Mouse (Mus musculus): ENCODE measurements around the gene Zfp12.

Zfp12 gene

DNA sequence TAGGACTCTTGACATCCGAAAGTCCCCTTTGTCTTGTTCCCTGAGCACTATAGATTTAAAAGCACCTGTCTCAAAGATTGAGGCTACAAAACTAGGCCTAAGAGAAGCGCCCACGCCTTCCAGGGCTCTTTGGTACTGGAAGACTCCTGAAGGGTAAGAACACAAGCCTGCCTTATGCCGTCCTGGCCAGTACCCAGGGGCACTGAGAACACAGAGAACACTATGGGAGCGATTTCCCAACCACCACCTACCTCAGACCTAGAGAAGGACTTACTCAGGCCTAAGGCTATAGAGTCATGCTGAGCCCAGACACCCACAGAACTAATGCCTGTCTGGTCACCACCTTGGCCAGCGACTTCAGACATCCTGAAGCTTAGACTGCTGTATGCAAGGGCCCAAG lies 31.8 kb downstream of the Zfp12 start:
- DNase-seq (ENCODE audit: low read depth, low spot score), result no peak

DNA sequence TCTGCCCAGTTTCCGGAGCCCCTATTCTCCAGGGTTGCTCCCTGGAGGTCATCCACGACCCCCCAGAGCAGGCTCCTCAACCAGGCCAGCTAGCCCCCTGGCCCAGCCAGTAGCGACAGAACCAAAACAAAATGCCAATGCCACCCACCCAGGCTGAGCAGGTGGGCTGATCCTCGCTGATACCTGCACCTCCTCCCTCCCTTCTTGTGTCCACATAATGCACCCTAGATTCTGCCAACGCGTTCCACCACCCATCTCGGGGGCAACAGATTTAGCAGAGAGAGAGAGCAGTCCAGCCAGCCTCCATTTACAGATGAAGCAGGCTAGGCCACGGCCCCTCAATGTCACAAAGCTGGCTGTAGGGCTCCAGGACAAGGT lies 34.0 kb downstream of the Zfp12 start:
- no peak for DNase-seq (ENCODE audit: low read depth, low spot score)

DNA sequence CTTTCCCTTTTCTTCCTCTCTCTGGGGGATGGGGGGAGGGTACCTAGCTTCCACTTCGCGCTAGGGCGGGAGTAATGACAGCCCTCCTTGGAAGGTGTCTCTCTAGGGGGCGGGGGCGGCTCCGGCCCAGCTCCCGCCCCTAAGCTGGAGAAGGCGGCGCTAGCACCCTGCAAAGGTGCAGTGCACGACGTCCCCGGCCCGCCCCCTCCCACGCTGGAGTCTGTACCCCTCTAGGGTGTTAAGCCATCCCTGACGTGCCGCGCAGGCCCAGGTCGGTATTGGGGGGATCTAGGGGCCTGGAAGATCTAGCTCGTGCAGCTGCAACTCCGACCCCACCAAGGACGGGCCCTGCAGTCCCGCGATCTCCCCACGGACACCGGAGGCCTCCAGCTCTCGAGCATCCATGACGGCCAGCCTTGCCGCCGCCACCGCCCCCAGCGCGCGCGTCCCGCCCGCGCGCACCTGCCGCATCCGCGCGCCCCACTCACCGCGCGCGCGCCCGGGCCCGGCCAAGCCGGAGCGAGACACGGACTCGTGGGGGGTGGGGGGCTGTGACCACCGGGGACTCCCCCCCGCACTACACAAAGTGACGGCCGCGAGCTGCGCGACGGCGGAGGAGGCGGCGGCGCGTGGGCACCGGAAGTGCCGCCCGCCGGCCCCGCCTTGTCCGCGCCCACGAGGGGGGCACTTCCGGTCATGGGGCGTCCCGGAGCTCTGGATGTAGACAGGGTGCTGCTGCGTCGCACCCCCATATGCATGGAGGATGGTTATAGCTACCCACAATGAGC lies 34.6 kb downstream of the Zfp12 start, which contains the start of gene Zfp316:
Gene Zfp316, minus strand, starts transcription at position 660 of the 788 bp plus-strand sequence.
- DNase-seq (ENCODE audit: low read depth, low spot score), result peak; percentile 61

DNA sequence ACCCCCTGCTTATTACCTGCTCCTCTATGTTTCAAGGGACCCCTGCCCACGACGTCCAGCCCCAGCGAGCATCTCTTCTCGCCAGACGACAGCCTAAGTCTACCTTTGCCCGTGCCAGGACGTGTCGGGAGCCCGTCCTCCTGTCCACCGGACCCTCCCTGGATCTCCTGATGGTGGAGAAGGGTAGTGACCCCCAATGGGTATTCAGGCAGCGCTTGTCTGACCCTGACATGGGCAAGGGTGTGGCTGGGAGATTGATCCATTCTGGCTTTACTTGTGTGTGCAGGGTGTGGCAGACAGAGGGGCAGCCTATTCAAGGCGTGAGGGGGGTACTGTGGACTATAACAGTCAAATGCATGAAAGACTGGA lies 35.2 kb downstream of the Zfp12 start:
- DNase-seq (ENCODE audit: low read depth, low spot score), result no peak

DNA sequence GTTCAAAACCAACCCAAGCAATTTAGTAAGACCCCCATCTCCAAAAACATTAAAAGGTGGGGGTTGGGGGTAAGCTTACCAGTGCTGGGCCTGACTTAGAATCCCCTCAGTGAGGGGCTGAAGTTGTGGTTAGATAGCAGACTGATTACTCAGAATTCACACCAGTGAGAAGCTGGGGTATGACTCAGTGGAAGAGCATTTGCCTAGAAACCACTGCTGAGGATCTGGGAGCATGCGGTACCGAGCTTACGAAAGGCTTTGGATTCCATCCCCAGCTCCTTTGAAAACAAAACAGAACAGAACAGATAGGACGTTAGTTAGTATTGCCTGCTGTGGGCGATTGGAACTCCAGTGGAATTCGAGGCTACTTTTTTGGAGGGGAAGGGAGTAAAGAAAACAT lies 36.7 kb downstream of the Zfp12 start:
- no peak for DNase-seq (ENCODE audit: low read depth, low spot score)

DNA sequence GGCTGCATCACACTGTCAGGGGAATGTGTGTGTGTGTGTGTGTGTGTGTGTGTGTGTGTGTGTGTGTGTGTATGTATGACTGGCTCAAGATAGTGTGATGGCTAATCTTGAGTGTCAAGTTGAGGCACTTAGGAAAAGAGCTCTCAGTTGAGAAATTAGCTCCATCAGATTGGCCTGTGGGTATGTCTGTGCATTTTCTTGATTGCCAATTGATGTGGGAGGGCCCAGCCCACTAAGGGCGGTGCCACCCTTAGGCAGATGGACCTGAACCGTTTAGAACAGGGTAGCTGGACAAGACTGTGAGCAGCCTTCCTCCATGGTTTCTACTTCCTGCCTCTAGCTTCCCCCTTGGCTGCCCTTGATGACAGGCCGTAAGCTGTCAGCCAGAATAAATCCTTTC lies 37.1 kb downstream of the Zfp12 start:
- no peak for DNase-seq (ENCODE audit: low read depth, low spot score)

DNA sequence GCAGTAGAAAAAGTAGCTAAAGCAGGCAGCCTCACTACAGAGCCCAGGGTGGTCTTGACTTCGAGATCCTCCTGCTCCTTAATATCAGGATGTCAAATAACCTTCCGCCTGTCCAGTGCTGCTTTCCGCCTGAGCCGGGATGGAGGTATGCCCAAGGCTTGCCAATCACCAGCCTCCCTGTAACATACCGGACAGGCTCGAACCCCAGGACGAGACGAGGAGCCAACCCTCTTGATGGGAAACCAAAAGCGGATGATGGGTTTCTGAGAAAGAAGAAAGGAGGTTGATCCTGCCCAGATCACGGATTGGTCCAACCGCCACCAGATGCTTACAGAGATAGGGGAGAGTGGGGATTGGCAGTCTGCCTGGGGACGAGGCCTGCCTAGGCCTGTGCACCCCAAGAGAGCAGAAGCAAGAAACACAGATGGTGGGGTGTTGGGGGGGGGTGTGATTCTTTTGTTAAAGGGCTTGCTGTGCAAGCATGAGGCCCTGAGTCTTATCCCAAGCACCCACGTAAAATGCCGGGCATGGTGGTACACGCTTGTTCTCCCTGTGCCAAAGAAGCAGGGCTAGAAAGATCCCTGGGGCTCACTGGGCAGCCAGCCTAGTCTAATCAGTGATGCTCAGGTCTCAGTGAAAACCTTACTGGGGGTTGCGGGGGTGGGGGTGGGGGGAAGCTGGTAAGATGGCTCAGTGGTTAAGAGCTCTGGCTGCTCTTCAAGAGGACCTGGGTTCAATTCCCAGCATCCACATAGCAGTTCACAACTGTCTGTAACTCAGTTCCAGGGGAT lies 37.8 kb downstream of the Zfp12 start:
- DNase-seq (ENCODE audit: low read depth, low spot score), result no peak

DNA sequence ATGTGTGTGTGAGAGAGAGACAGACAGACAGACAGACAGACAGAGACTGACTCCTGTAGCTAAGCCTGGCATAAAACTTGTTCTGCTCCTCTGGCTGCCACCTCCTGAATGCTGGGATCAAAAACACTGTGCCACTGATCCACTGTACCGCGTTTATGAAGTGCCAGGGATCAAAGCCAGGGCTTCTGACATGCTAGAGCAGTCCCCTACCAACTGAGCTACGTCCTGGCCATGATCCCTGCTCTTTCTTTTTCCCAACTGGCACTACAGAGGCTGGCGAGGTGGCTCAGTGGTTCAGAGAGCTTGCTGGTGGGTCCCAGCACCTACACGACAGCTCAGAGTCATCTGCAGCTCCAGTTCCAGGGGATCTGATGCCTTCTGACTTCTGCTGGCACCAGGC lies 40.8 kb downstream of the Zfp12 start:
- DNase-seq (ENCODE audit: low read depth, low spot score), result no peak

DNA sequence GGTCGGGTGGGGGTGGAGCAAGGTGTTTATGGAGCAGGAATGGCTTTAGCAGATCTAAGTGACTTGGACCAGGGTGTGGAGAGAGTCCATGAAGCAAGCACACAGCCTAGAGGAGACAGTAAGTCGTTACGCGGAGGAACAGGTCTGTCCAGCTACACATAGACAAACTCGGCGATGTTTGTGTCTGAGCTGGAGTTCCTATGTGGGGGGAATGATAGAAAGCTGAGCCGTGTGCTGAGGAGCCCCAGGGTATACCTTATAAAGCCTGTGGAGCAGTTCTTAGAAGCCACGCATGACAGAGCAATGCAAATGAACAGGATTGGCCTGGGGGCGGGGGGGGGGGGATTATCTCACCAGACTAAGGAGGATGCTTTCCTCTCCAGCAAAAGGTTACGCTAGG lies 44.3 kb downstream of the Zfp12 start:
- no peak for DNase-seq (ENCODE audit: low read depth, low spot score)

DNA sequence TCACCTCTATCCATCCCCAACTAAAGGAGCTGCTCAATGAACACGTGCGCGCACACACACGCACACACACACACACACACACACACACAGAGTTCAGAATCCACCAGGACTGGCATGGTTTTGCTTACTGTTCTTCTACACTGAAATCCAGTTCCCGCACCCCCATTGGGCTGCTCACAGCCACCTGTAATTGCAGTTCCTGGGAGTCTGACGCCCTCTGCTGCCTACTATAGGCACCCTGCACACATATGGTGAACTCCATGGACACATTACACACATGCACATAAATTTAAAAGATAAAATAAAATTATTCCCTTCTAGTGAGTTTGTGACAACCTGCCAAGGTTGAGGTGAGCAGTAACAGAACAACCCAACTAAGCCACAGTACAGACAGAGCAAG lies 49.8 kb downstream of the Zfp12 start:
- no peak for DNase-seq (ENCODE audit: low read depth, low spot score)

DNA sequence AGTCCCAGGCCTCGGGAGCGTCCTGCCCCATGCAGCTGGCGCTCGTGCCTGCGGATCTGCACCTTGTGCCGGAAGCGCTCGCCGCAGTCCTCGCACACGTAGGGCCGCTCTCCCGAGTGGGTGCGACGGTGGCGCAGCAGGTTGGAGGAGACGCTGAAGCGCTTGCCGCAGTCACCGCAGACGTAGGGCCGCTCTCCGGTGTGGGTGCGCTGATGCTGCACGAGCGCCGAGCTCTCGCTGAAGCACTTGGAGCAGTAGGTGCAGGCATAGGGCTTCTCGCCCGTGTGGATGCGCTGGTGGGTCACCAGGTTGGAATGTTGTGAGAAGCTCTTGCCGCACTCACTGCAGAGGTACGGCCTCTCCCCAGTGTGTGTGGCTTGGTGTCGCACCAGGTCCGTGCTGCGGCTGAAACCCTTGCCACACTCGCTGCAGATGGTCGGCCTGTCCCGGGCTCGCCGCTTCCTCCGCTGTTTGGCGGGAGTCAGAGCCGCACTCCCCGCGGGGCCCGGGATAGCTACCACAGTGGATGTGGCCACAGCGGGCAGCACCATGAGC lies 52.9 kb downstream of the Zfp12 start:
- no peak for DNase-seq (ENCODE audit: low read depth, low spot score)

DNA sequence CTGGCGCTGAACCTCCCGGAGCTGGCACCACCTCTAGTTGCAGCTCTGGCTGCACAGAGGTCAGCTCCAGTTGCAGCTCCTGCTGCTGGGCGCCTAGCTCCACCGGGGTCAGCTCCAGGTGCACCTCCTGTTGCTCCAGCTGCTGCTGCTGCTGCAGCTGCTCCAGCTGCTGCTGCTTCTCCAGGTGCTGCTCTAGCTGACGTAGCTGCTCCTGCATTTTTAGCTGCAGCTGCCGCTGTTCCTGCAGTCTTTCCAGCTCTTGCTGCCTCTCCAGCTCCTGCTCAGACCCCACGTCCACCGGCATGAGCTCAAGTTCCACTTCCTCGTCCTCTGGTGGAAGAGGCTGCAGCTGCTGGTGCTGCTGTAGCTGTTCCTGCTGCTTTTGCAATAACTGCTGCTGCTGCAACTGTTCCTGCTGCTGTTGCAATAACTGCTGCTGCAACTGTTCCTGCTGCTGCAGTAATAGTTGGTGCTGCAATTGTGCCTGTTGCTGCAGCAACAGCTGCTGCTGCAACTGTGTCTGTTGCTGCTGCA lies 53.5 kb downstream of the Zfp12 start:
- no peak for DNase-seq (ENCODE audit: low read depth, low spot score)

DNA sequence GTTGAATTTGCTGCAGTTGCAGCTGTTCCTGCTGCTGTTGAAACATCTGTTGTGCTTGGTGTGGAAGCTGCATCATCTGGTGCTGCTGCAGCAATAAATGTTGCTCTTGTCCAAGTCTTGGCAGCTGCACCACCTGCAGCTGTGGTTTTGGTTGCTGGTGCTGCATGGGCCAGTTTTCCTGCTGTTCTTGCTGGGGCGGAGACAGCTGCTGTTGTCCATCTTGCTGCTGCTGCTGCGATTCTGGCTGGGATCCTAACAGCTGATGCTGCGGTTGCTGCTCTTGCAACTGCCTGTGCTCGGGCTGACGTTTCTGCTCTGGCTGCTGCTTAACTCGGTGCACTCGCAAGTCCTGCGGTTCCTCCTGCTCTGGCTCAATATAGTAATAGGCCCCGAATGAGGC lies 54.3 kb downstream of the Zfp12 start:
- DNase-seq (ENCODE audit: low read depth, low spot score), result no peak

DNA sequence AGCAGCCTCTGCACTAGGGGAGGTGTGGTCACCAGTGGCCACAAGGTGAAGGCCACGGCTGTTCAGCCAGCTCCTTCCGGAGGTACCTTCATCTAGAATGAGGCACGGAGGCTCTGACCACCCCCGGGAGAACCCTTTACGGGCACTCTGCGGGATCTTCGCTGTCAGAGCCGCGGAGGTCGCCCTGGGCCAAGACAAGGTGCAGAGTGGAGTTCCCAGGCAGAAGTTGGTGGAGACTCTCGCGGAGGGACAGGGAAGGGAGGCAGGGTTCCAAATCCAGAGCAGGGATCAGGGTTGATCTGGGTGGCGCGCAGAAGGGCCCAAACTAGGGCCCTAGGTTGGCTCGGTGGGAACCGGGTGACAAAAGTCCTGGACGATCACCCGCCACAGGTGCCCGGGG lies 57.9 kb downstream of the Zfp12 start:
- no peak for DNase-seq (ENCODE audit: low read depth, low spot score)

DNA sequence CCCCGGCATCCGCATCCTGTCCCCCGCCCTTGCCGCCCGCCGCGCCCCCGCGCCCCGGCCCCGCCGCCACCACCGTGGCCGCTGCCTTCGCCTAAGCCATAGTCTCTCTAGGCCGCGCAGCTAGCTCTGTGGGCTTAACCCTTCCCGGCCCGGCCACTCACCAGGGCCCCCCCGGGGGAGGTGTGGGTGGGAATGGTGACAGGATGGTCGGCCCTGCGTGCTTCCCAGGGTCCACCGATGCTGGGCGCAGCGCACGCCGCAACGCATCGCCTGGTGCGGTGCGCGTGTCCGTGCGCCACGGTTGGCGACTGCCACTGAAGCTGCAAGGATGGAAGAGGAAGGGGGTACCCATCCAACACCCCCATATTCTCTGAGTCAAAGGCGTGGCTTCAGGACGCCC lies 58.4 kb downstream of the Zfp12 start, which contains the start of gene Zfp853:
Gene Zfp853, minus strand, starts transcription at position 220 of the 400 bp plus-strand sequence.
- DNase-seq (ENCODE audit: low read depth, low spot score), result no peak

DNA sequence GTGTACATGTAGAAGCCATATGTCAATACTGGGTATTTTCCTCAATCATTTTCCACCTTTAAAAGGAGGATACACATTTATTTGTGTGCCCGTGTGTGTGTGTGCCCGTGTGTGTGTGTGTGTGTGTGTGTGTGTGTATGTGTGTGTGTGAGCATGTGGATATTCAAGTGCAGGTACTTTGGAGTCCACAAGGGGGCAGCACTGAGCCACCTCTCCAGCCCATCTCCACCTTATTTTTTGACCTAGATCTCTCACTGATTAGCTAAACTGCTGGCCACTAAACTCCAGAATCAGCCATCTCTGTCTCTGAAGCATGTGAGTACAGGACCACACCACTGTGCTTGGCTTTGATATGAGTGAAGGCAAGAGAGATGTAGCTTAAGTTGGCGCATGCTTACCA lies 59.9 kb downstream of the Zfp12 start:
- no peak for DNase-seq (ENCODE audit: low read depth, low spot score)

DNA sequence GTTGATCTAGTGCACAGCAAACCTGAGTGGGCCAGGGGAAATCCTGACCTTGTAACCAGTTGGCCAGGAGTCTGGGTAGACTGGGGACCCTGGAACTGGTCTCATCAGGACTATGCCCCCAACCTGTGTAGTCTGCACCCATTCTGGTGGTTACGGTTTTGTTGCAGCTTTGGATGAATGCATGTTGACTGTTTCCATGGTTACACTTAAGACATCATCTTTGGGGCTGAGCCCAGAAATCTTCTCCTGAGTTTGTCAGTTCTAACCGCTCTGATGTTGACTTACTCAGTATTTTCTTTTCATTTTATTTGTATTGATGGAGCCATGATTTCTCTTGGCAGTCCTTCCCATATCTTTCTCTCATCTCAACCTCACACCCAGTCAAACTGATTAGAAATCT lies 60.4 kb downstream of the Zfp12 start:
- DNase-seq (ENCODE audit: low read depth, low spot score), result no peak

DNA sequence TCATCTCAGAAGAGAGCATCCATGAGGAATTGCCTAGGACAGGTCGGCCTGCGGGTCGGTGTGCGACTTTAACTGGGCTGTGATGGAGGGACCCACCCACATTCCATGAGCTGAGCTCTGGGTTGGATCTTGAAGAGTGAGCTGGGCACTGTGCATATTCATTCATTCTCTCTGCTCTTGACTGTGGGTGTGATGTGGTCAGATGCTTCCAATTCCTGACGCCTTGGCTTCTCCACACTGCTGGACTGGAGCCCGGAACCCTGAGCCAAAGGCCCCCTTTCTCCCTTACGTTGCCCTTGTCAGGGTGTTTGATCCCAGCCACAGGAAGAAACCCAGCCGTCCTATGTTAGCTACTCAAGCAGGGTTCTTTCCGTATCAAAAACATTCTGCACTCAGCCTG lies 63.0 kb downstream of the Zfp12 start:
- DNase-seq (ENCODE audit: low read depth, low spot score), result no peak

DNA sequence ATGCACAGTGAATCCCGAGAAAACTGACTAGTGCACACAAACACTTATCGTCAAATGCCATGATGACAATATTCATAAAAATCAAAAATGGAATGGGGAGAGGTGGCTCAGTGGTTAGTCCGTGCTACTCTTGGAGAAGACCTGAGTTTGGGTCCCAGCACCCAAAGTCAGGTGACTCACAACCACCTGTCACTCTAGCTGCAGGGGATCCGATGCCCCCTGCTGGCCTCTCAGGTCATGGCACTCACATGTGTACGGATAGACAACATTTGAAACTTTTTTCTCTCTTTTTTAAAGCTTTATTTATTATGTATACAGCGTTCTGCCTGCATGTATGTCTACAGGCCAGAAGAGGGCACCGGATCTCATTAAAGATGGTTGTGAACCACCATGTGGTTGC lies 63.4 kb downstream of the Zfp12 start:
- no peak for DNase-seq (ENCODE audit: low read depth, low spot score)
